Mouse (Mus musculus) spleen, postnatal 4 days (tissue): ENCODE results near the gene Efl1.
"Not testable (repeated sequence)": the region's sequence is repeated elsewhere in the genome, so short reads cannot be mapped to it uniquely, and the experiment has no call there.

ENCODE experiments used
- DNase-seq, 2 experiments: peaks; one replicate each; pipeline ENCODE4 v3.0.0; 2022; ENCODE audit warnings: low spot score in 2 of 2

Gene Efl1

GRCm38 (mm10) chr7:82719740-82720139 is 71.3 kb downstream of the Efl1 start:
- no peak for DNase-seq

DNA sequence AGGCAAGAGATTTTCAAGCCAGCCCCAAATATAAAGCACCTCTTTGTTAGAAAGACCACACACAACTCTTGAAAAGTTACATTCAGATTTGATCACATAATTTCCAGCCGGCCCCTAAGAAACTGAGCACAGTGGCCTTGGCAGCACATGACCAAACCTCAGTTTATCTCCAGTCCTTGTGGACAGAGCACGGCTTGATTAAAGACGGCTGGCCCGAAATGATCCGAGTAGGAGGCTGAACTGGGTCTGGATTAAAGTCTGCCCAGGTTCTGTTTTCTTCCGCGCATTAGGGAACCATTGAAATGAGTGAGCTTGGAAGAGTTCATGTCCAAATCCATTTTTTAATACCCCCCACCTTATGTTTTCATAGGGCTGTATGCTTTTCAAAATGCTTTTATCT is 72.1 kb downstream of the Efl1 start:
- no peak for DNase-seq

- DNase-seq, result no peak
Observed at GRCm38 (mm10) chr7:82720906-82721305, 72.5 kb downstream of the Efl1 start.

DNA sequence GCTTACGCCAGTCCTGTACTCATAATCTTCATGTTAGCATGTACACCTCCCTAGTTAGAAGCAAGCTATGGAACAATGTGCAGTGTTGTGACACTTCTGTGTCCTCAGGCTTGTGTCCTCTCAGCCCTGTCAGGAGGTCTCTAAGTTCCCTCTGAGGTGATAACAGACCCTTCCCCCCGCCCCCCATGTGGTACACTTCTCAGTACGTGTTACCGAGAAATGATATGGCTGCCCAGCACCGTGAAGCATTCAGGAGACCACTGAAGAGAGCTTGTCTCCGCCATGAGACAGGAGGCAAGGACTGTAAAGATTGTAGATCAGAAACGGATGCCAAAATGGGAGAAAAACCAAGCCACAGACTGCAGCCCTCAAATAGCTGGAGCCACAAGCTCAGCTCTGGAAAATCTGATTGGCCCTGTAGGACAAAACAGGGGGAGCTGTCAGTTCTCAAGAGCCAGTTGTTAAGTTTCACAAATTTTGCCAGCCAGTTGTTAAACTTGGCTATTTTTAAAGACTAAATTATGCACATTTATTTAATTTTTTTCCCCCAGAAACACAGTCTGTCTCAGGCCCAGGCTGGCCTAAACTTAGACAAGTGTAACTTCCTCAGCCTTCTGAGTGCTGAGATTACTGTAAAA is 74.2 kb downstream of the Efl1 start:
- no peak for DNase-seq

DNA sequence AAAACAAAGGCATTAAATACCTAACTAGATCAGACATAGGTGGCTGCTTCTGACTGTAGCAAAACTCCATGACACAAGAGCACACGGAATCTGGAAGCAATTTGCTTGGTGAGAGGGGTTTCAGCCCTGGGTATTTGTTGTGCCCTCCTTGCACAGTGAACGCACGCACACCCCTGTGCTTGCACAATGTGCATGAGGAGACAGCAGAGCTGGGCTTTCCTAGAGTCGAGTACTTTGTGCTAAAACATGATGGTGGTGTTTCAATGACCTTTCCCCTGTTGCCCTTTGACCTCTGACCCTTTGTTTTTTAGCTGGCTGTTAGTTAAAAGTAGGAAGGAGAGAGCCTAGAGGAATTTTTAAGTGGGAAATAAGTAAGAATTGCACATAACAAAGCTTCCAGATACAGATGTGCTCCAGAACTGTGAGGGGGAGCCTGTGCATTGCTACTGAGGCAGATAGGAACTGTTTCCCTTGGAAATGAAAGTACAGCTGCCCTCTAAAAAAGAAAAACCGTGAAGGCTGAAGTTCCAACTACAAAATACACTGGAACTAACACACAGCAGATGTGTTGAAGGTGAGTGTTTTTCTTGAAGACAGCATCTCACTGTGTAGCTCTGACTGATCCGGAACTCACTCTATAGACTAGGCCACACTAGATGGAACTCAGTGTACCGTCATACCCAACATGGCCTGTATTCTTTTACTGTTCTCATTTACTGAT is 74.9 kb downstream of the Efl1 start:
- DNase-seq, result no peak

GRCm38 (mm10) chr7:82724491-82724890 is 76.1 kb downstream of the Efl1 start:
- no peak for DNase-seq

DNA sequence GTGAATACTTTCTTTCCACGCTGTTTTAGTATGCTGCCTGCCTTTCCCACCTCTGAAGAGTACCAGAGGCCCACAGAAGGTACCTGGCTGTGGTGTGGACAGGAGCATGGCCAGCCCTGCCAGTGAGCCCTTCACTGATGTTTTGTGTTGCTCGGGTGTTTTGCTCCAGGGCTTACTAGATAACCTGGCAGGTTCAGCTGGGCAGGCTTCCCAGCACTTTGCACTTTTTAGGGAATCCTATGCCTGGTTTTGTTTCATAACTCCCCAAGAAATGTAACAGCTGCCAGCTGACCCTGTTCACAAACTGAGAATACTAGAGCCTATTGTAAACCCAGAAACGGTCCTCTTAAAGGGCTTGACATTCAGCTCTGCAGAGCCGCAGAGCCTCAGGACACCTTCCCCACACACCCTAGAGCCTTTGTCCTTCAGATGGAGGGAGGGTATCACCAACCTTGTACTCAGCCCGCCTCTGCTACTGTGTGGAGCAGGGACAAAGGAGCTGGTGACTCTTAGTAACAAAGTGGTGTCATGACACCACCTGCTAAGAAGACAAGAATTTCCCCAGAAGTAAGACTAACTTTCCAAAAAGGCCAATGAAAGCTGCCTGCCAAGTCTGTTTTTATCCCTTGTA is 76.7 kb downstream of the Efl1 start:
- no peak for DNase-seq

GRCm38 (mm10) chr7:82725741-82726450 is 77.5 kb downstream of the Efl1 start:
- no peak for DNase-seq

DNA sequence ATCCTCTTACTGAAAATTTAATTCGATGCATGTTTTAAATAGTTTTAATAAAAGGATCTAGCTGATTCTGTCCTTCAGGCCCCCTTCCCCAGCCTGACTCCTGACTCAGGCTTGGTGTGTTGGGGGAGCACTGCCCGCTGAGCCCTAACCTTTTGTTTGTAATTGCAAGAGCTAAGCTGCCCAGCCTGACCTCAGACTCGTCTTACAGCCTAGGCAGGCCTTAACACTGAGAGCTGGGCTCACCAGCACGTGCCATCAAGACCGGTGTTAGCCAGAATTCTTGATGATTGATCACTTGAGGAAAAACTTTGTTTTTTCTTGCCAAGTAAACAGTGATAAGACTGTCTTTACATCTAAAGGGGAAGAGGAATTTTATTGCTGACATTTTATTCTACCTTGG is 78.7 kb downstream of the Efl1 start:
- DNase-seq, result no peak

GRCm38 (mm10) chr7:82729009-82729408 is 80.6 kb downstream of the Efl1 start:
- DNase-seq, result not testable (repeated sequence)

GRCm38 (mm10) chr7:82733118-82733517 is 84.7 kb downstream of the Efl1 start:
- DNase-seq, result no peak

DNA sequence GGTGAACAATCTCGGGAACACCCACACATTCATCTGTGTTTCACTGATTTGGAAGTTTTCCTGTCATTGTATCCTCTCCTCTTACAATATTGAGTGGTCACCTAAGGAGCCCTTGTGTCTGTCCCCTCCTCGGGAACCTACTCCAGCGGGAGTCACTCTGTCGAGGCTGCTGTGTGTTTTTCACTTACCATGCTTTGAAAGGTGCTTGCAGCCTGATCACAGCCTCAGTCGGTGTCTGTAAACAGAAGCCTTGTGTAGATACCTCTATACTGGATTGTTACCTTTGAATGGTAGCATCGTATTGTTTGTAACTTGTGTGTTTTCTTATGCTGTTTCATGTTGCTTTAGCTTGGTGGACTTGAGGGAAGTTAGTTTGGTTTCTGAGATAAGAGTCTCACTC is 85.6 kb downstream of the Efl1 start:
- DNase-seq, result no peak

- no peak for DNase-seq
Observed at GRCm38 (mm10) chr7:82734748-82735600, 86.6 kb downstream of the Efl1 start.

- DNase-seq, result no peak
Observed at GRCm38 (mm10) chr7:82743116-82743765, 94.8 kb downstream of the Efl1 start.

GRCm38 (mm10) chr7:82744167-82744715 is 95.8 kb downstream of the Efl1 start:
- no peak for DNase-seq

GRCm38 (mm10) chr7:82748812-82749211 is 100.4 kb downstream of the Efl1 start:
- no peak for DNase-seq

DNA sequence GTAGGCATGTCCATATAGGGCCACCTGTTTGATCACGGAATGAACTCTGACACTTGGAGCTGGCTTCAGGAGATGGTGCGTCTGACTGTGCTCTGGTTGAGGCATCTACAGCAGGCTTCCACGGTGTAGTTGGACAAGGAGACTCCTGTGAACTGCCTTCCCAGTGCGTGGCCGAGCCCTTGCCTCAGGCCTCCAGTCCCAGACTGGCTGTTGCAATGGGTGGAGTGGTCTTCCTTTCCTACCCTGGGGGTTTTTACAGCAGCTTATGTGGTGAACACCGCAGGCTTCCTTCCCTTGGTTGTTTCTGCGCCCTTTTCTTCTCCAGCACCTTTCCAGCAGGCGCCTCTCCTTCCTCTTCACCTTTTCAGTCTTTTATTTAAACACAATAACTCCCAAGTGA is 100.8 kb downstream of the Efl1 start:
- DNase-seq, result no peak

GRCm38 (mm10) chr7:82752171-82753085 is 104.0 kb downstream of the Efl1 start:
- DNase-seq, result no peak

DNA sequence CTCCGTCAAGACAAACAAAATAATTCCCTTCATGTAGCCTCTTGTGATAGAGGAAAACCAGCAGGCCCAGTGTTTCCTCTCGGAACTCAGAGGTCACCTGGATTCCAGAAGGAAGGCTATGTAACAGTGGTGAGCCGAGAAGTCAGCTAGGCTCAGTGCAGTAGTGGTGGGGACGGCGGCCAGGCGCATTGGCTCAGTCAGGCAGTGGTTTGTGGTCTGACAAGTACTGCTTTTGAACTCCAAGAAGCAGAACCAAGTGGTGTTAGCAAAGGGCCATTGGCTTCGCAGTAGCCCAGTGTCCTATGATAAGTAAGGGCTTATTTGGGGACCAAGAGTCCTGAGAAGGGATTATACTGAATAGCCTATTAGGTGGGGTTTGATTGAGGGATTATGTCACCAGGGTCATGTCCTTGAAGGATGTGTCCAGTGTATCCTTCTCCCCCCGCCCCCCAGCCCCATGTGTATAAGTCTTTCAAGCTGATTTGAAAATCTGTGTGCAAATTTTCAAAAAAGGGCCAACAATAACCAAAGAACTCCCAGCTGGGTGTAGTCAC is 107.3 kb downstream of the Efl1 start:
- peak in 1 of 2 experiments; percentile 52 for DNase-seq
